Mouse (Mus musculus) lung, postnatal 0 days (tissue): Measurements from ENCODE around the gene Aagab. TPM values are rescaled to one million over a fixed set of nuclear protein-coding genes. Genes with fewer than 3 reads are reported as not detected.

Experiments used
- ATAC-seq: fragments of 200-750 bp; cut with Nextera tagmentation; 2 replicates; pipeline ENCODE4 v1.8.0; 2017; ENCODE audit warnings: moderate library complexity
- DNase-seq: peaks from one replicate; pipeline ENCODE4 v3.0.0-alpha.2; 2016; ENCODE audit warnings: low spot score
- H3K27ac ChIP-seq: fragments of 300-500 bp; sonication (generic); 2 replicates; pipeline ENCODE4 v1.5.1; 2014; ENCODE audit warnings: antibody characterized with exemption, mild to moderate bottlenecking, low read length, mixed read lengths
- H3K27me3 ChIP-seq: fragments of 300-500 bp; sonication (generic); replicated peaks from 2 replicates; pipeline ENCODE4 v1.6.1; 2014; ENCODE audit warnings: low read length, mixed read lengths; ENCODE audit not compliant: insufficient read depth
- H3K36me3 ChIP-seq: fragments of 300-500 bp; sonication (generic); 2 replicates; pipeline ENCODE4 v1.6.1; 2014; ENCODE audit warnings: low read length, mixed read lengths; ENCODE audit not compliant: insufficient read depth
- H3K4me1 ChIP-seq: fragments of 300-500 bp; sonication (generic); 2 replicates; pipeline ENCODE4 v1.6.1; 2014; ENCODE audit warnings: antibody characterized with exemption, low read depth, low read length, mixed read lengths; ENCODE audit not compliant: insufficient read depth
- H3K4me2 ChIP-seq: fragments of 300-500 bp; sonication (generic); replicated peaks from 2 replicates; pipeline ENCODE4 v1.6.1; 2014; ENCODE audit warnings: low read depth, mild to moderate bottlenecking, low read length, moderate library complexity, mixed read lengths
- H3K4me3 ChIP-seq: fragments of 300-500 bp; sonication (generic); 2 replicates; pipeline ENCODE4 v1.5.1; 2014; ENCODE audit warnings: low read depth, low read length
- H3K9ac ChIP-seq: fragments of 300-500 bp; sonication (generic); replicated peaks from 2 replicates; pipeline ENCODE4 v1.6.1; 2014; ENCODE audit warnings: low read depth, mild to moderate bottlenecking
- H3K9me3 ChIP-seq: fragments of 300-500 bp; sonication (generic); 2 replicates; pipeline ENCODE4 v1.6.1; 2016; ENCODE audit warnings: low read length, mixed read lengths
- CTCF ChIP-seq: IDR thresholded peaks from 2 replicates; pipeline ENCODE4 v1.5.1; 2016; ENCODE audit warnings: antibody characterized with exemption, mild to moderate bottlenecking
- EP300 ChIP-seq: IDR thresholded peaks from 2 replicates; pipeline ENCODE4 v1.6.1; 2016; ENCODE audit warnings: antibody characterized with exemption, mild to moderate bottlenecking, control low read depth
- WGBS: fragments of 180-500 bp; shearing (Covaris S2); extraction: QIAGEN DNeasy Blood & Tissue Kit; methylation state at CpG from one replicate; pipeline ENCODE4 v1.1.7; 2014; 5-methylcytosine and 5-hydroxymethylcytosine counted together
- polyA plus RNA-seq: library from polyadenylated mRNA; unstranded; fragments of >200 nt; fragmentation: Nextera tagmentation; extraction: Ambion mirVana; gene quantifications from 2 replicates; pipeline ENCODE4 v1.2.1, GENCODE M21; 2015

Aagab gene
- polyA plus RNA-seq, 1 experiment from 2014 or later, result 20.5 TPM

DNA sequence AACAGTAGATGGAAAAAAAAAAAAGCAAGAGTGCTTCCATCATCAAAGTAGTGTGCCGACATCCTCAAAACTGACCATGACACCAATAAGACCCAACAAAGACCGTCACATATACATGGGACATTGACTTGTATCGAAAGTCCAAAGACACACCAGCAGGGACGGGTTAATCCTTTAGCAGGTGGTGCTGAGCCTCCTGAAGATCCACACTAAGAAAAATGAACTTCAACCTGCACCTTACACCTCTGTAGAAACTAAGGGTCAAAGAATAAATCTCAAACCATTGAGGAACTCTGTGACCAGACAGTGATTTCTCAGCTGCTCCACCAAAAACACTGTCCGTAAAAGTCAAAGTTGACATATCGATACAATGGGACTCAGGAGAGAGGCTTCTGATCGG lies 67.4 kb downstream of the Aagab start:
- 97% methylated on average over 7 of the region's 7 CpGs for WGBS
- H3K9me3 ChIP-seq, result no peaks in the 10 kb centered on the region
- no peaks in the 10 kb centered on the region for H3K36me3 ChIP-seq
- DNase-seq (no peak), ATAC-seq (no peak)
- no peaks in the 10 kb centered on the region for H3K27me3 ChIP-seq
- H3K4me1 ChIP-seq, result peaks cover 26% of the 10 kb centered on the region
- TF ChIP-seq CTCF (no peak), EP300 (no peak)
- H3K4me2 ChIP-seq, result no peak overlapping the region
- H3K9ac ChIP-seq, result no peak overlapping the region
- no peak overlapping the region for H3K27ac ChIP-seq
- no peak overlapping the region for H3K4me3 ChIP-seq

DNA sequence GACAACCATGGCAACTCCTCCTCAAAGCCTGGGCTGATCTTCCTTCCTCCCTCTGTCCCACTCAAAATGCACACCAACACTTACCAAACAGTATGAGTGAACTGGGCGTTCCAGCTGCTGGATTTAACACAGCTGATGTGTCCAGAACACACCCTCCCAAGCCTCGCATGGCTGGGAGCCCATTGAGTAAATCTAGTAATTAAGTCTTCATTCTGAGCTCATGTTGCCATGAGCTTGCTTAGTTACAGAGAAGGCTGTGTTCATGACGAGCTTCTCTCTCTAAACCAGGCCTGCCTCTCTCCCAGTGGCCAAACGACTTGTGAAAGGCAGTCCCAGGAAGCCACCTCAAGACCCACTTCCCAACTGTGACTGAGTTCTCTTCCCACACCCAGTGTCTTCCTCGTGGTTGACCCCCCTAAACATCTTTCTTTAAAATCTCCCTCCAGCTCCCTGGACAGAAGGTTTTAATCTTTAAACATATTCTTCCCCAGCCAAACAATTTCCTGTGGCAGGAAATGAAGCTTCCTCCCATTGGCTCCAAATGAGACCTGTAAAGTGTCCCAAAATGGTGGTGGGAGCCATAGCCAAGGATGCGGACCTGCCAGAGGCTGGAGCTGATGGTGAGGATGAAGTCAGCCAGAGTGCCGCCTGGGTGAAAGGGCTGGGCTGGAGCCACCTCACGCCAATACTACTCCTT lies 70.5 kb downstream of the Aagab start:
- DNase-seq (peak; percentile 63), ATAC-seq (peak; percentile 16)
- no peaks in the 10 kb centered on the region for H3K27me3 ChIP-seq
- TF ChIP-seq CTCF (no peak), EP300 (no peak)
- H3K9me3 ChIP-seq, result no peaks in the 10 kb centered on the region
- H3K9ac ChIP-seq, result no peak overlapping the region
- no peak overlapping the region for H3K4me3 ChIP-seq
- no peak overlapping the region for H3K4me2 ChIP-seq
- WGBS, result 49% methylated on average over 8 of the region's 8 CpGs
- H3K27ac ChIP-seq, result no peak overlapping the region
- H3K4me1 ChIP-seq, result peaks cover 19% of the 10 kb centered on the region
- no peaks in the 10 kb centered on the region for H3K36me3 ChIP-seq

- H3K4me3 ChIP-seq, result no peak overlapping the region
- H3K4me2 ChIP-seq, result no peak overlapping the region
- H3K4me1 ChIP-seq, result peaks cover 14% of the 10 kb centered on the region
- no peaks in the 10 kb centered on the region for H3K9me3 ChIP-seq
- DNase-seq, result no peak
- no peak for ATAC-seq
- H3K27ac ChIP-seq, result no peak overlapping the region
- H3K27me3 ChIP-seq, result no peaks in the 10 kb centered on the region
- no peaks in the 10 kb centered on the region for H3K36me3 ChIP-seq
- H3K9ac ChIP-seq, result no peak overlapping the region
- TF ChIP-seq EP300 (no peak), CTCF (no peak)
- WGBS, result 67% methylated on average over 3 of the region's 3 CpGs
Observed at GRCm38 (mm10) chr9:63673494-63673805, 71.0 kb downstream of the Aagab start.

- H3K27me3 ChIP-seq, result no peaks in the 10 kb centered on the region
- H3K4me1 ChIP-seq, result peaks cover 8% of the 10 kb centered on the region
- H3K4me2 ChIP-seq, result no peak overlapping the region
- WGBS, result 65% methylated on average over 10 of the region's 10 CpGs
- H3K9ac ChIP-seq, result no peak overlapping the region
- no peaks in the 10 kb centered on the region for H3K36me3 ChIP-seq
- H3K4me3 ChIP-seq, result no peak overlapping the region
- no peaks in the 10 kb centered on the region for H3K9me3 ChIP-seq
- ATAC-seq, result no peak
- no peak overlapping the region for H3K27ac ChIP-seq
- peak; percentile 55 for DNase-seq
- TF ChIP-seq EP300, result no peak
- TF ChIP-seq CTCF, result no peak
Observed at GRCm38 (mm10) chr9:63674613-63675012, 72.2 kb downstream of the Aagab start.

- H3K4me3 ChIP-seq, result no peak overlapping the region
- H3K9ac ChIP-seq, result no peak overlapping the region
- H3K4me2 ChIP-seq, result no peak overlapping the region
- WGBS, result 25% methylated on average over 3 of the region's 3 CpGs
- ATAC-seq (peak; percentile 59), DNase-seq (peak; percentile 71)
- peaks cover 4% of the 10 kb centered on the region; the same call in 1 of the 2 replicates for H3K4me1 ChIP-seq
- TF ChIP-seq CTCF (no peak), EP300 (no peak)
- H3K27me3 ChIP-seq, result no peaks in the 10 kb centered on the region
- no peaks in the 10 kb centered on the region for H3K36me3 ChIP-seq
- no peaks in the 10 kb centered on the region for H3K9me3 ChIP-seq
- peak overlapping the region; percentile 59; the same call in 1 of the 2 replicates for H3K27ac ChIP-seq
Observed at GRCm38 (mm10) chr9:63677621-63678020, 75.2 kb downstream of the Aagab start.

DNA sequence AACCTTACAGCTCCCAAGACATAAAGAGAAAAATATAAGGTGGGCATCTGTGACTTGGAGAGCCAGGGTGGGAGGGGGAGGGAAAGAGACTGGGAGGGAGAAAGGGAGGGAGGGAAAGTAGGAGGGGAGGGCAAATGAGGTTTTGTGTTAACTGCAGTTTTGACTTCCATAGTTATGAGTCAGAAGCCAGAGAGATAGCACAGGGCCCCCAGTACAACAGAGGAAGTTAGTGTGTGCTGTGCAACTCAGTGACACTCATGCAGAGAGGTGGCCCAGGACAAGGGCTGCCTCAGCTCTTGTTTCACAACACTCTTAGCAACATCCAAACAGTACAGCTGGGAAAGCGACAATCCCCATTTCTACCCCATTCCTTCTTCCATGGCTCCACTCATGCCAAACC lies 75.6 kb downstream of the Aagab start:
- Histone ChIP-seq H3K36me3 (no peaks in the 10 kb centered on the region), H3K9ac (no peak overlapping the region), H3K27ac (peak overlapping the region; percentile 59; the same call in 1 of the 2 replicates), H3K4me1 (peaks cover 4% of the 10 kb centered on the region; the same call in 1 of the 2 replicates), H3K27me3 (no peaks in the 10 kb centered on the region), H3K9me3 (no peaks in the 10 kb centered on the region), H3K4me3 (no peak overlapping the region), H3K4me2 (no peak overlapping the region)
- TF ChIP-seq EP300 (no peak), CTCF (no peak)
- WGBS, result 44% methylated on average over 1 of the region's 1 CpGs
- ATAC-seq, result peak; percentile 91
- peak; percentile 89 for DNase-seq
